Mouse (Mus musculus) neural tube, postnatal 0 days (tissue): ENCODE data around the gene Tecpr2. TPM values are rescaled to one million over a fixed set of nuclear protein-coding genes. Genes with fewer than 3 reads are reported as not detected.

Source experiments
- polyA plus RNA-seq: library from polyadenylated mRNA; unstranded; fragments of >200 nt; fragmentation: Nextera tagmentation; extraction: Ambion mirVana; gene quantifications from 2 replicates; pipeline ENCODE4 v1.2.1, GENCODE M21; 2015

Tecpr2 gene
- polyA plus RNA-seq, result 4.0 and 5.2 TPM in 2 replicates

DNA sequence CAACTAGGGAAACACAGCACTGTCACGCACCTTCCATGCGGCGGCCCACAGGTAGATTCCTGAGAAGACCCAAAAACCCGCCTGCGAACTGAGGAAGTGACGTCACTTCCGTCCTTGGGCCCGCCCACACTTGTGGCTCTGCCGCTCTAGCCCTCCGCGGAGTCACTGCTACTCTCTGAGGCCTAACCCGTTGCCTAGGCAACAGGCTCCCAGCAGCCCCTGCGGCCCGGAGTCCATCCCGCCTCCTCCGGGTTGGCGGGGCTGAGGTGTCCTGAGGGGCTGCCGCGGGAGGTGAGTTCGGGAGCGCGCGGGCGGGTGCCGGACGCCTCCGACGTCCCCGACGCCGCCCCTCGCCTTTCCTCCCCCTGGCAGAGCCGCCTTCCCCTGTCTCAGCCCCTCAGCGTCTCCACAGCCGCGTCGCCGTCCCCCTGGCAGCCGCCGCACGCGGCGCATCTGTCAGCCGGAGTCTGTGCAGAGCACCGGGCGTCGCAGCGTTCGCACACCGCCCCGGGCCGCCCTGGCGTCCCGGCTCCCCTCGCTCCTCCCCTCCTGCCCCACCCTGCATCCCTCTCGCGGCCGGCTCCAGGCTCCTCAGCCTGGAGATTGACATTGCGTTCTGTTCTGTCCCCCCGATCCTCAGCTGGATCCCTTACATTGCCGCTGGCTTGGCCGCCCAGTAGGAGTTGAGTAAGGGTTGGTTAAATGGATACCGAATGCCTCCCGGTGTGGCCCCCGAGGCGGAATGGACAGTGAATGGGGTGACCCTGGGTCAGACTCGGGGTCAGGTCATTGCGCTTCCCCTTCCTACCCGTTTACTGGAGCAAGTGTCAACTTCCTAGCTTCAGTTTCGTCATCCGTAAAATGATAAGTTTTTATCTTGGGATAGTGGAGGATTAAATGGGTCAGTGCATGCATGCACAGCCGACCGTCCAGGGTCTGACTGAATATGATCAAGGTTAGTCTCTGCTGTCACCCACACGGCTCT lies at the start of gene Tecpr2, which contains the start of gene Cinp:
Gene Tecpr2 (plus strand): TSS at position 229 of the 985 bp plus-strand sequence.
Gene Cinp (minus strand): TSS at position 110 of the 985 bp plus-strand sequence.

DNA sequence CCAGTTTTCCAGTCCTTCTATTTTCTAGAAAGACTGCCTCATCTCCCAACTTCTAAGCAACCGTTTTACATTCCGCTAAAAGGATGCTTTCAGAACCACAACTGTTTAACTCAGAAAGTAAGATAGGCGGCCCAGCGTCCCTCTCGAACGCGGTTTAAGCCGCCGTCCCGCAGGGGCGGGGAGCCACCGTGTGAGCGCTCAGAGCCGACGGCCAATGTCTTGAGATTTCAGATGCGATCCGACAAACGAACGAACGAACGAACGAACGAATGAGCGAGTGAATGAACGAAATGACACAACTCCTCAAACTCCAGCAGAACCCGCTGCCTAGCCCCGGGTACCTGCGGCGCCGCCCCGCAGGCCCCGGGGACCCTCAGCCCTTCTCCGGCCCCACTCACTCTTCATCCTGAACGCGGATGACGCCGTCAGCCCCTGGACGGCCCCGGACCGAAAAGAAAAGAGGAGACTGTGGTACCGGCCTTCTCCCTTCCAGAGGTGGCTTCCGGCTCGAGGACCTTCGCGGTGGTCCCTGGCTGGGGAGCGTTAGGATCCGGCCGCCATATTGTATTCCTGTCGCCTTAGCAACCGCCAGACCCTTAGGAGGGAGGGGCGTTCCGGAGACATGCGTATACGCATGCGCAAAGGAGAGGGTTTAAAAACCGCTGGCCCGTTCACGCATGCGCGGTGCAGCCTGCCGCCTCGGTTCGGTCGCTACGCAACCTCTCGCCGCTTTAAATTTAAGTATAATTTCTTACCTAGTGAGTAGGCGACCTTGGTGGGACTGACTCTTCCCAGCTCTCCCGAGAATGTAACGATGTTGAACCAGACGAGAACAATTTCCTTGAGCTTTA lies 48.5 kb upstream of the Tecpr2 start, which contains the start of gene Mok:
Gene Mok (minus strand): TSS at position 592 of the 851 bp plus-strand sequence.

GRCm38 (mm10) chr12:110850010-110850928 lies 38.8 kb upstream of the Tecpr2 start, which contains the start of gene Zfp839:
TSS of gene Zfp839 (plus strand) at chr12:110850253.

GRCm38 (mm10) chr12:110978607-110979406 lies 89.7 kb downstream of the Tecpr2 start, which contains the start of gene Ankrd9:
TSS of gene Ankrd9 (minus strand) at chr12:110979040.

Other genes starting within 250 kb of the Tecpr2 start
- 0.17 and 0.50 TPM in 2 replicates for gene 1700001K19Rik, start 206.6 kb upstream of the Tecpr2 start, polyA plus RNA-seq
- 1,375 and 1,405 TPM in 2 replicates for gene Hsp90aa1, start 186.5 kb upstream of the Tecpr2 start, polyA plus RNA-seq
- 16.6 and 19.2 TPM in 2 replicates for gene Wdr20, start 151.3 kb upstream of the Tecpr2 start, polyA plus RNA-seq
- gene Mok, start 48.3 kb upstream of the Tecpr2 start, polyA plus RNA-seq, result 10.1 and 13.8 TPM in 2 replicates
- 3.4 and 3.6 TPM in 2 replicates for gene Zfp839, start 39.0 kb upstream of the Tecpr2 start, polyA plus RNA-seq
- 84.7 and 96.9 TPM in 2 replicates for gene Cinp, start 119 bp upstream of the Tecpr2 start, polyA plus RNA-seq
- gene Ankrd9, start 89.8 kb downstream of the Tecpr2 start, polyA plus RNA-seq, result 18.2 and 20.3 TPM in 2 replicates
- 4.0 and 5.6 TPM in 2 replicates for gene Rcor1, start 150.1 kb downstream of the Tecpr2 start, polyA plus RNA-seq